Mouse (Mus musculus): Measurements from ENCODE around the gene Cnnm1. TPM values are rescaled to one million over a fixed set of nuclear protein-coding genes. Genes with fewer than 3 reads are reported as not detected.

Gene Cnnm1
- total RNA-seq, 1 experiment from 2014 or later, result 0.21 TPM

- DNase-seq, result no peak
These were observed 106.3 kb downstream of the Cnnm1 start for GRCm38 (mm10) chr19:43546337-43547117.

Other genes starting within 250 kb of the Cnnm1 start
- not detected in 2 replicates for gene Hpse2, start 52.1 kb upstream of the Cnnm1 start, total RNA-seq (2021)
- gene Got1, start 84.2 kb downstream of the Cnnm1 start, total RNA-seq (2021), result 191 and 315 TPM in 2 replicates
- not detected in 2 replicates for gene Nkx2-3, start 171.9 kb downstream of the Cnnm1 start, total RNA-seq (2021)
- gene Slc25a28, start 234.4 kb downstream of the Cnnm1 start, total RNA-seq (2021), result 78.7 and 96.2 TPM in 2 replicates
- 21.6 and 22.9 TPM in 2 replicates for gene Entpd7, start 249.2 kb downstream of the Cnnm1 start, total RNA-seq (2021)